Mouse (Mus musculus): ENCODE data around the gene Mettl21e.

- TF ChIP-seq CTCF (conservative IDR thresholded peaks at IDR 0.05; ENCODE audit: insufficient read depth, insufficient read length, low read depth, low read length) (no peak), POLR2A (IDR thresholded peaks at IDR 0.05; ENCODE audit: low read depth, low read length) (no peak)
Measured at GRCm38 (mm10) chr1:44229044-44229443, 10.3 kb upstream of the Mettl21e start.

Measured in kidney, adult 2 months (tissue).